Mouse (Mus musculus): Measurements from ENCODE around the gene Tnni1. TPM values are rescaled to one million over a fixed set of nuclear protein-coding genes. Genes with fewer than 3 reads are reported as not detected.
A peak's percentile ranks its signal among the peaks of the same experiment; 100 is the strongest.

Gene Tnni1
- polyA plus RNA-seq (2015; fragmentation: Nextera tagmentation; extraction: Ambion mirVana) = 297 and 410 TPM in 2 replicates

GRCm38 (mm10) chr1:135778780-135779535 is at the start of gene Tnni1:
Gene Tnni1, plus strand, starts transcription at chr1:135779434.
- Histone ChIP-seq H3K9me3 (replicated peaks) (no peaks in the 10 kb centered on the region), H3K36me3 (no peaks in the 10 kb centered on the region), H3K4me3 (replicated peaks) (no peak within 1 kb of the TSS; the same call in 1 of the 2 replicates), H3K27ac (replicated peaks) (peak within 1 kb of the TSS; percentile 73), H3K27me3 (no peaks in the 10 kb centered on the region), H3K4me2 (replicated peaks) (peak within 1 kb of the TSS; percentile 25), H3K9ac (no peak within 1 kb of the TSS), H3K4me1 (peaks cover 38% of the 10 kb centered on the region)
- WGBS = 10% methylated on average over 22 of the region's 22 CpGs
- ATAC-seq (ENCODE audit: insufficient number of reproducible peaks, low FRiP score, low TSS enrichment, low read depth) = peak; percentile 78

- Histone ChIP-seq H3K27ac (replicated peaks) (peak overlapping the region; percentile 97), H3K4me3 (replicated peaks) (peak overlapping the region; percentile 66), H3K4me1 (peaks cover 64% of the 10 kb centered on the region), H3K9ac (peak overlapping the region; percentile 76; the same call in 1 of the 2 replicates), H3K36me3 (no peaks in the 10 kb centered on the region), H3K4me2 (replicated peaks) (peak overlapping the region; percentile 66), H3K27me3 (no peaks in the 10 kb centered on the region), H3K9me3 (replicated peaks) (no peaks in the 10 kb centered on the region)
- ATAC-seq (ENCODE audit: insufficient number of reproducible peaks, low FRiP score, low TSS enrichment, low read depth) = no peak
- 15% methylated on average over 4 of the region's 4 CpGs for WGBS
Observed at GRCm38 (mm10) chr1:135729821-135730220, 49.4 kb upstream of the Tnni1 start.

GRCm38 (mm10) chr1:135730296-135730695 is 48.9 kb upstream of the Tnni1 start:
- Histone ChIP-seq H3K27me3 (no peaks in the 10 kb centered on the region), H3K36me3 (no peaks in the 10 kb centered on the region), H3K4me2 (replicated peaks) (peak overlapping the region; percentile 66), H3K4me1 (peaks cover 69% of the 10 kb centered on the region), H3K4me3 (replicated peaks) (peak overlapping the region; percentile 66), H3K9me3 (replicated peaks) (no peaks in the 10 kb centered on the region), H3K27ac (replicated peaks) (peak overlapping the region; percentile 97), H3K9ac (0 out of 2 replicates have a peak overlapping the region, but pooled peaks have one; percentile 76)
- no peak for ATAC-seq (ENCODE audit: insufficient number of reproducible peaks, low FRiP score, low TSS enrichment, low read depth)
- 18% methylated on average over 3 of the region's 3 CpGs for WGBS

- peaks cover 72% of the 10 kb centered on the region for H3K4me1 ChIP-seq
- H3K4me3 ChIP-seq (replicated peaks) = peak overlapping the region; percentile 14
- 0 out of 2 replicates have a peak overlapping the region, but pooled peaks have one; percentile 26 for H3K9ac ChIP-seq
- H3K27ac ChIP-seq (replicated peaks) = peak overlapping the region; percentile 97
- H3K9me3 ChIP-seq (replicated peaks) = no peaks in the 10 kb centered on the region
- WGBS = 43% methylated on average over 7 of the region's 7 CpGs
- no peak for ATAC-seq (ENCODE audit: insufficient number of reproducible peaks, low FRiP score, low TSS enrichment, low read depth)
- H3K4me2 ChIP-seq (replicated peaks) = peak overlapping the region; percentile 66
- H3K36me3 ChIP-seq = no peaks in the 10 kb centered on the region
- no peaks in the 10 kb centered on the region for H3K27me3 ChIP-seq
Observed at GRCm38 (mm10) chr1:135731393-135731792, 47.8 kb upstream of the Tnni1 start.

- Histone ChIP-seq H3K4me2 (replicated peaks) (peak overlapping the region; percentile 66), H3K27ac (replicated peaks) (peak overlapping the region; percentile 97), H3K36me3 (no peaks in the 10 kb centered on the region), H3K9me3 (replicated peaks) (no peaks in the 10 kb centered on the region), H3K9ac (0 out of 2 replicates have a peak overlapping the region, but pooled peaks have one; percentile 26), H3K27me3 (no peaks in the 10 kb centered on the region), H3K4me3 (replicated peaks) (peak overlapping the region; percentile 14), H3K4me1 (peaks cover 72% of the 10 kb centered on the region)
- ATAC-seq (ENCODE audit: insufficient number of reproducible peaks, low FRiP score, low TSS enrichment, low read depth) = peak; percentile 86
- WGBS = 6% methylated on average over 11 of the region's 11 CpGs
Observed at GRCm38 (mm10) chr1:135731897-135732684, 47.1 kb upstream of the Tnni1 start.

GRCm38 (mm10) chr1:135734225-135734937 is 44.9 kb upstream of the Tnni1 start:
- Histone ChIP-seq H3K9me3 (replicated peaks) (no peaks in the 10 kb centered on the region), H3K4me1 (peaks cover 76% of the 10 kb centered on the region), H3K27ac (replicated peaks) (peak overlapping the region; percentile 97), H3K36me3 (no peaks in the 10 kb centered on the region), H3K4me2 (replicated peaks) (peak overlapping the region; percentile 25; the same call in 1 of the 2 replicates), H3K4me3 (replicated peaks) (no peak overlapping the region), H3K27me3 (no peaks in the 10 kb centered on the region), H3K9ac (no peak overlapping the region)
- 0 out of 2 replicates have a peak, but pooled peaks have one; percentile 0 for ATAC-seq (ENCODE audit: insufficient number of reproducible peaks, low FRiP score, low TSS enrichment, low read depth)
- 27% methylated on average over 6 of the region's 7 CpGs for WGBS

- Histone ChIP-seq H3K4me1 (peaks cover 76% of the 10 kb centered on the region), H3K36me3 (no peaks in the 10 kb centered on the region), H3K9me3 (replicated peaks) (no peaks in the 10 kb centered on the region), H3K4me2 (replicated peaks) (no peak overlapping the region), H3K4me3 (replicated peaks) (no peak overlapping the region), H3K27ac (replicated peaks) (peak overlapping the region; percentile 97), H3K9ac (no peak overlapping the region), H3K27me3 (no peaks in the 10 kb centered on the region)
- 45% methylated on average over 6 of the region's 6 CpGs for WGBS
- ATAC-seq (ENCODE audit: insufficient number of reproducible peaks, low FRiP score, low TSS enrichment, low read depth) = no peak
Observed at GRCm38 (mm10) chr1:135735460-135735859, 43.8 kb upstream of the Tnni1 start.

GRCm38 (mm10) chr1:135744987-135745386 is 34.2 kb upstream of the Tnni1 start:
- 89% methylated on average over 7 of the region's 7 CpGs for WGBS
- Histone ChIP-seq H3K4me2 (replicated peaks) (no peak overlapping the region), H3K9me3 (replicated peaks) (no peaks in the 10 kb centered on the region), H3K4me1 (peaks cover 30% of the 10 kb centered on the region), H3K27ac (replicated peaks) (no peak overlapping the region), H3K9ac (no peak overlapping the region), H3K36me3 (peaks cover 47% of the 10 kb centered on the region), H3K27me3 (no peaks in the 10 kb centered on the region), H3K4me3 (replicated peaks) (no peak overlapping the region)
- ATAC-seq (ENCODE audit: insufficient number of reproducible peaks, low FRiP score, low TSS enrichment, low read depth) = no peak

- 81% methylated on average over 4 of the region's 4 CpGs for WGBS
- H3K36me3 ChIP-seq = peaks cover 60% of the 10 kb centered on the region
- H3K9ac ChIP-seq = no peak overlapping the region
- no peak overlapping the region for H3K27ac ChIP-seq (replicated peaks)
- no peak overlapping the region for H3K4me2 ChIP-seq (replicated peaks)
- no peak overlapping the region for H3K4me3 ChIP-seq (replicated peaks)
- no peak for ATAC-seq (ENCODE audit: insufficient number of reproducible peaks, low FRiP score, low TSS enrichment, low read depth)
- H3K9me3 ChIP-seq (replicated peaks) = no peaks in the 10 kb centered on the region
- peaks cover 19% of the 10 kb centered on the region for H3K4me1 ChIP-seq
- no peaks in the 10 kb centered on the region for H3K27me3 ChIP-seq
Observed at GRCm38 (mm10) chr1:135746248-135746647, 33.0 kb upstream of the Tnni1 start.

- 10% methylated on average over 10 of the region's 10 CpGs for WGBS
- Histone ChIP-seq H3K4me2 (replicated peaks) (no peak overlapping the region), H3K4me3 (replicated peaks) (no peak overlapping the region), H3K9me3 (replicated peaks) (no peaks in the 10 kb centered on the region), H3K36me3 (peaks cover 37% of the 10 kb centered on the region), H3K9ac (no peak overlapping the region), H3K4me1 (peaks cover 21% of the 10 kb centered on the region), H3K27ac (replicated peaks) (peak overlapping the region; percentile 34; the same call in 1 of the 2 replicates), H3K27me3 (no peaks in the 10 kb centered on the region)
- peak; percentile 94 for ATAC-seq (ENCODE audit: insufficient number of reproducible peaks, low FRiP score, low TSS enrichment, low read depth)
Observed at GRCm38 (mm10) chr1:135752737-135753348, 26.4 kb upstream of the Tnni1 start.

Measured in embryonic facial prominence, embryonic 15.5 days (tissue).